Mouse (Mus musculus): ENCODE measurements at regions not wholly inside any gene's neighbourhood (a gene's known extent, or its start where the extent isn't known, plus 50 kb on each side); places are given as distances from the start of the nearest gene placed in this dataset.

DNA sequence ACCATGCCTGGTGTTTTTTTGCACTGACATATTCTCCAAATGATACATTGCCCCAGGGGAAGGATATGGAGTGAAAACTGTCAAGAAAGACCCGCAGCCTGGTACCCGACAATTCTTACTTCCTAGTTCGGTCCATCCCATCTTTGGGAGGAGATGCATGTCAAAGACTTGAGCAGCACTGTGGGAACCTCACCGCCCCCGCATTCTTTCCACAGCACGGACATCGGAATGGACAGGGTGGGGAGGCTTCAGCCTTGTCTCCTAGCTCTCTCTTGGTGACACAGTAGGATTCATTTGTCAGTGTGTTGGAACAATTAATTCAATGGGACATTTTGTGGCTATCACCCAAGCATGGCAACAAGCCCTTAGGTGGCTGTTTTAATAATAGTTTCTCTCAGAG, 62.9 kb upstream of the 1700024P04Rik start:
- H3K4me3 ChIP-seq = no peak overlapping the region
- 89% methylated on average over 7 of the region's 7 CpGs for WGBS
- no peak overlapping the region for H3K4me2 ChIP-seq (replicated peaks)
- H3K4me1 ChIP-seq = no peaks in the 10 kb centered on the region
- H3K36me3 ChIP-seq = no peaks in the 10 kb centered on the region
- H3K9ac ChIP-seq (replicated peaks) = no peak overlapping the region
- H3K9me3 ChIP-seq = no peaks in the 10 kb centered on the region
- no peaks in the 10 kb centered on the region for H3K27me3 ChIP-seq
- ATAC-seq (replicated peaks) = no peak
- H3K27ac ChIP-seq (replicated peaks) = no peak overlapping the region

DNA sequence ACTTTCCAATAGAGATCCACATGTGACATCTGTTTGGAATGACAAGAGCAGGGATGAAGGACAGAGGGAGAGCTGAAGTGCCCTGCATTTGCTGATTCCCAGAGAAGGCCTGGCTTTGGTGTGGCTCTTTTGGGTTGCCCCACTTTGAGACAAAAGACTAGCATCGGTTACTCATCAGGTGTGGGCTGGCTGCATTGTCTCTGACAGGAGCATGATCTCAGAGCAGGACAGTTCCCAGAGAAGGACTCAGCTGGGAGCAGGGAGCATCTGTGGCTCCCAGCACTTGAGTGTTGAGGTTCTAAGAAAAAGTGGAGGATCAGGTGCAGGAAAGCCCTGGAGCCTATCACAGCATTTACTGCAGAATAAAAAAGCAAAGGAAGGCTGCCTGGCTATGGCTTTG, 62.4 kb upstream of the 1700024P04Rik start:
- H3K27ac ChIP-seq (replicated peaks) = no peak overlapping the region
- no peaks in the 10 kb centered on the region for H3K36me3 ChIP-seq
- H3K27me3 ChIP-seq = no peaks in the 10 kb centered on the region
- H3K9me3 ChIP-seq = no peaks in the 10 kb centered on the region
- WGBS = 66% methylated on average over 1 of the region's 1 CpGs
- H3K4me2 ChIP-seq (replicated peaks) = no peak overlapping the region
- H3K4me1 ChIP-seq = no peaks in the 10 kb centered on the region
- no peak overlapping the region for H3K4me3 ChIP-seq
- ATAC-seq (replicated peaks) = no peak
- no peak overlapping the region for H3K9ac ChIP-seq (replicated peaks)

DNA sequence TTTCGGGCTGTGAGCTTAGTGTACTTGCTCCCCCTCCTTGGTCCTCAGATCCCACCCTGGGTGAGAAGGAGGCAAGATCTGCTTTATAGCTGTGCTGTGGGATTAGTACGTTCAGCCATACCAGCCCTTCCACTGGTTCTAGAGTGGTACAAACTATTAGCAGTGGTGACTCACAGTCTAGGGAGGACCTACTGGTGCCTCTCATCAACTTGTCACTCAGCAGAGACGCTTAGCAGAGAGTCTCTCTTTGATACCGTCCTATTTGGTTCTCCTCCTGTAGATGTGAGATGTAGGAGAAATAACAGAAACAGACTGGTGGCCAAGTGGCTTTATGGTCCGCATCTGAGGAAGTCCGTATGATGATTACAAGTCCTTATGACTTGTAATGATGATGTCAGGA, 57.7 kb upstream of the 1700024P04Rik start:
- Histone ChIP-seq H3K4me3 (no peak overlapping the region), H3K9me3 (no peaks in the 10 kb centered on the region), H3K27ac (replicated peaks) (no peak overlapping the region), H3K4me1 (no peaks in the 10 kb centered on the region), H3K9ac (replicated peaks) (no peak overlapping the region), H3K27me3 (no peaks in the 10 kb centered on the region), H3K4me2 (replicated peaks) (no peak overlapping the region), H3K36me3 (no peaks in the 10 kb centered on the region)
- no peak for ATAC-seq (replicated peaks)
- 94% methylated on average over 6 of the region's 6 CpGs for WGBS

DNA sequence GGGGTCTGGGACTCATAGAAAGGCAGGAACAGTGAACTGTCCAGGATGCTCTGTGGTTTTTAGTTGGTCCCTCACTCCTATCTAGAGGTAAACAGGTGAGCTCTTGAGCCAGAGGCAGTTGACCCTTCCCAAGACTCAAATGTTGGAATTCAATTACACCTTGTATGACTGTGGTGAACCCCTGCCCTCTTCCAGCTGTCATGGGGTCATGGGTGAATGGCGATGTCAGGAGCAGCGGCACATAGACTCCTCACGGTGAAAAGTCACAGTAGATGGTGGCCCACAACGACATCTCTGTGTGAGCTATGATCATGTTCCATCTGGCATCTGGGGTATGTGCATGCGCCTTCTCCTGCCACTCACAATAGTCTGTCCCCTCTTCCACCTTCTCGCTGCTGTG, 56.9 kb upstream of the 1700024P04Rik start:
- Histone ChIP-seq H3K27ac (replicated peaks) (no peak overlapping the region), H3K4me3 (no peak overlapping the region), H3K9ac (replicated peaks) (no peak overlapping the region), H3K4me2 (replicated peaks) (no peak overlapping the region), H3K27me3 (no peaks in the 10 kb centered on the region), H3K9me3 (no peaks in the 10 kb centered on the region), H3K36me3 (no peaks in the 10 kb centered on the region), H3K4me1 (no peaks in the 10 kb centered on the region)
- WGBS = 97% methylated on average over 6 of the region's 6 CpGs
- no peak for ATAC-seq (replicated peaks)

DNA sequence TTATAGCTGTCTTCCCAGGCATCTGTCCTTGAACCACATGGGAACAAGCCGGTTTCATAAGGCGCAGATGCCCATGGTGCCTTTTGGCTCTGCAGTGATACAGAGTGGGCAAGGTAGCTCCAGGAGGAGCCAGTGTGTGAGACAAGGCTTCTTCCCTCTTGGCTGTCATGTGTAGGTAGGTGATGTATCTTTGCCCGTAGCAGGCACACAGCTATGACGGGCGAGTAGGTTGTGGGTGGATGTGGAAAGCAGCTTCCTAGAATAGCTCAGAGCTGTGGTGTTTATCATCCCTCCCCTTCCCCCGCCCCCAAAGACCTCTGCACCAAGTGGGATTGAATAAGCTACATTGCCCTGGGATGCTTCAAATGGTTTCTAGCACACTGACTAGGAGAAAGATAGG, 56.5 kb upstream of the 1700024P04Rik start:
- H3K27ac ChIP-seq (replicated peaks) = no peak overlapping the region
- H3K4me3 ChIP-seq = no peak overlapping the region
- no peak overlapping the region for H3K9ac ChIP-seq (replicated peaks)
- no peaks in the 10 kb centered on the region for H3K36me3 ChIP-seq
- no peaks in the 10 kb centered on the region for H3K9me3 ChIP-seq
- whole genome bisulfite sequencing = 95% methylated on average over 6 of the region's 6 CpGs
- ATAC-seq (replicated peaks) = no peak
- no peaks in the 10 kb centered on the region for H3K4me1 ChIP-seq
- H3K27me3 ChIP-seq = no peaks in the 10 kb centered on the region
- H3K4me2 ChIP-seq (replicated peaks) = no peak overlapping the region

DNA sequence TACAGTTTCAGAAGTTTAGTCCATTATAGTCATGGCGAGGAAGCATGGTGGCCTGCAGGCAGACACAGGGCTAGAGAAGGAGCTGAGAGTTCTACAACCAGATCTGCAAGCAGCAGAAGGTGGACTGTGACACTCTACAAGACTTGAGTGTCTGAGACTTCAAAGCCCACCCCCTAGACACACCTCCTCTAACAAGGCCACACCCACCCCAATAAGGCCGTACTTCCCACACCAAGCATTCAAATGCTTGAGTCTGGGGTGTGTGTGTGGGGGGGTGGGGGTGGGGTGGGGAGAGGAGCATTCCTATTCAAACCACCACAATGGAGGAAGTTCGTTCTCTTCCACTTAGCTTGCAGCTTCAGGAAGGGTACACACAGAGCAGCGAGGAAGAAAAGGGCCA, 55.8 kb upstream of the 1700024P04Rik start:
- Histone ChIP-seq H3K27me3 (no peaks in the 10 kb centered on the region), H3K36me3 (no peaks in the 10 kb centered on the region), H3K4me2 (replicated peaks) (no peak overlapping the region), H3K27ac (replicated peaks) (no peak overlapping the region), H3K4me1 (no peaks in the 10 kb centered on the region), H3K9me3 (no peaks in the 10 kb centered on the region), H3K4me3 (no peak overlapping the region), H3K9ac (replicated peaks) (no peak overlapping the region)
- no peak for ATAC-seq (replicated peaks)
- 51% methylated on average over 4 of the region's 4 CpGs for WGBS

- Histone ChIP-seq H3K9me3 (no peaks in the 10 kb centered on the region), H3K4me3 (no peak overlapping the region), H3K27ac (replicated peaks) (no peak overlapping the region), H3K36me3 (no peaks in the 10 kb centered on the region), H3K4me1 (no peaks in the 10 kb centered on the region), H3K27me3 (no peaks in the 10 kb centered on the region), H3K4me2 (replicated peaks) (no peak overlapping the region), H3K9ac (replicated peaks) (no peak overlapping the region)
- 92% methylated on average over 7 of the region's 7 CpGs for WGBS
- no peak for ATAC-seq (replicated peaks)
These were observed 54.7 kb upstream of the 1700024P04Rik start for GRCm38 (mm10) chr13:99039063-99039385.

GRCm38 (mm10) chr13:99038198-99039062, 54.1 kb upstream of the 1700024P04Rik start:
- no peak overlapping the region for H3K4me3 ChIP-seq
- no peaks in the 10 kb centered on the region for H3K27me3 ChIP-seq
- H3K36me3 ChIP-seq = no peaks in the 10 kb centered on the region
- no peak overlapping the region for H3K27ac ChIP-seq (replicated peaks)
- WGBS = 72% methylated on average over 15 of the region's 15 CpGs
- ATAC-seq (replicated peaks) = no peak
- no peaks in the 10 kb centered on the region for H3K9me3 ChIP-seq
- no peak overlapping the region for H3K9ac ChIP-seq (replicated peaks)
- no peaks in the 10 kb centered on the region for H3K4me1 ChIP-seq
- H3K4me2 ChIP-seq (replicated peaks) = no peak overlapping the region

- Histone ChIP-seq H3K27me3 (no peaks in the 10 kb centered on the region), H3K4me3 (no peak overlapping the region), H3K9ac (replicated peaks) (no peak overlapping the region), H3K4me1 (no peaks in the 10 kb centered on the region), H3K27ac (replicated peaks) (no peak overlapping the region), H3K9me3 (no peaks in the 10 kb centered on the region), H3K4me2 (replicated peaks) (no peak overlapping the region), H3K36me3 (no peaks in the 10 kb centered on the region)
- ATAC-seq (replicated peaks) = no peak
- WGBS = 88% methylated on average over 4 of the region's 4 CpGs
These were observed 52.8 kb upstream of the 1700024P04Rik start for GRCm38 (mm10) chr13:99037131-99037530.
